Mouse (Mus musculus): ENCODE measurements around the gene Arl5c. TPM values are rescaled to one million over a fixed set of nuclear protein-coding genes. Genes with fewer than 3 reads are reported as not detected.

Arl5c gene
- polyA plus RNA-seq, 1 experiment = 2.0 TPM

GRCm38 (mm10) chr11:97998898-97999608 lies 3.1 kb upstream of the Arl5c start:
- no peak for DNase-seq
- Histone ChIP-seq H3K4me1 (ENCODE audit: control insufficient read depth, insufficient read depth, low read length) (no peaks in the 10 kb centered on the region; the same call in 1 of the 2 replicates), H3K27ac (ENCODE audit: insufficient read depth, low read length) (no peak overlapping the region), H3K4me3 (replicated peaks; ENCODE audit: insufficient read depth, low read depth, low read length) (no peak overlapping the region), H3K27me3 (ENCODE audit: control insufficient read depth, insufficient read depth, low read length) (no peaks in the 10 kb centered on the region)
- 63% methylated on average over 7 of the region's 7 CpGs for WGBS
- no peak for TF ChIP-seq CTCF (IDR thresholded peaks at IDR 0.05; ENCODE audit: borderline replicate concordance, insufficient read depth, low read depth, low read length)
- no peak for TF ChIP-seq POLR2A (IDR thresholded peaks at IDR 0.05; ENCODE audit: borderline replicate concordance, insufficient read depth, low read length)

DNA sequence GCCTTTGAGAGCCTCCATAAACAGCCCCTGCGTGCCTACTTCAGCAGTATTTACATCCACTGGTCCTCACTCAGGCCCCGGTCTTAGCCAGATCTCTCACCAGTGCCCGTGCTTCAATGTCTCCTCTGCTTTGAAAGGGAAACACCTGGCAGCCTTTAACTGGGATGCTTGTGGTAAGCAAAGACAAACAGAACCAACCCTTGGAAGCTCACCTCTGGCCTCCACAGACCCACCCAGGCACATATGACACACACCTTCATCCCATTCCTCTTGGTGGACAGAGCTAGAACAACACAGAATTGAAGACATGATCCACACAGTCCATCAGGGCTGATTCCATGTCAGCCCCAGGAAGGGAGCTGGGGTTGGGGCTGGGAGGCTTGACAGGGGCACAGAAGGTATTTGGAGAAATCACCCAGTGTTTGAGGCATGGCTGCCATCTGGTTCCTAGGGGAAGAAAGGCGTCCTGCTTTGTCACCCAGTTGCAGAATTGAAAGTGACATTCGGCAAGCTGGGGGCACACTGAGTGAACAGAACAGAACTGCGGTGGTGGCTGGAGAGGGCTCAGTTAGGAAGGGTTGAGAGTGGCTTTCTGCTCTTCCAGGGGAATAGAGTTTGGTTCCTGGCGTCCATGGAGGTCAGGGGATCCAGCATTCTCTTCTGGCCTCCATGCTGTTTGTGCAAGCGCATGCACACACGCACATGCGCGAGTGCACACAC lies 2.3 kb upstream of the Arl5c start:
- Histone ChIP-seq H3K27ac (ENCODE audit: insufficient read depth, low read length) (no peak overlapping the region), H3K27me3 (ENCODE audit: control insufficient read depth, insufficient read depth, low read length) (no peaks in the 10 kb centered on the region), H3K4me3 (replicated peaks; ENCODE audit: insufficient read depth, low read depth, low read length) (no peak overlapping the region), H3K4me1 (ENCODE audit: control insufficient read depth, insufficient read depth, low read length) (no peaks in the 10 kb centered on the region; the same call in 1 of the 2 replicates)
- 80% methylated on average over 11 of the region's 11 CpGs for WGBS
- TF ChIP-seq CTCF (IDR thresholded peaks at IDR 0.05; ENCODE audit: borderline replicate concordance, insufficient read depth, low read depth, low read length) (no peak), POLR2A (IDR thresholded peaks at IDR 0.05; ENCODE audit: borderline replicate concordance, insufficient read depth, low read length) (no peak)
- no peak for DNase-seq

- DNase-seq = no peak
- no peaks in the 10 kb centered on the region; the same call in 1 of the 2 replicates for H3K4me1 ChIP-seq (ENCODE audit: control insufficient read depth, insufficient read depth, low read length)
- H3K4me3 ChIP-seq (replicated peaks; ENCODE audit: insufficient read depth, low read depth, low read length) = no peak overlapping the region
- H3K27me3 ChIP-seq (ENCODE audit: control insufficient read depth, insufficient read depth, low read length) = no peaks in the 10 kb centered on the region
- WGBS = 86% methylated on average over 8 of the region's 8 CpGs
- H3K27ac ChIP-seq (ENCODE audit: insufficient read depth, low read length) = no peak overlapping the region
- TF ChIP-seq CTCF (IDR thresholded peaks at IDR 0.05; ENCODE audit: borderline replicate concordance, insufficient read depth, low read depth, low read length) = no peak
Observed at GRCm38 (mm10) chr11:97997387-97997960, 1.5 kb upstream of the Arl5c start.

- WGBS = 84% methylated on average over 1 of the region's 1 CpGs
- TF ChIP-seq POLR2A (IDR thresholded peaks at IDR 0.05; ENCODE audit: borderline replicate concordance, insufficient read depth, low read length) = no peak
- Histone ChIP-seq H3K4me1 (ENCODE audit: control insufficient read depth, insufficient read depth, low read length) (no peaks in the 10 kb centered on the region; the same call in 1 of the 2 replicates), H3K27ac (ENCODE audit: insufficient read depth, low read length) (no peak overlapping the region), H3K27me3 (ENCODE audit: control insufficient read depth, insufficient read depth, low read length) (no peaks in the 10 kb centered on the region), H3K4me3 (replicated peaks; ENCODE audit: insufficient read depth, low read depth, low read length) (no peak overlapping the region)
- DNase-seq = no peak
Observed at GRCm38 (mm10) chr11:97996691-97997090, 710 bp upstream of the Arl5c start.

GRCm38 (mm10) chr11:97994539-97995100 lies 1.4 kb downstream of the Arl5c start:
- 9% methylated on average over 13 of the region's 13 CpGs for WGBS
- peak overlapping the region; percentile 61 for H3K4me3 ChIP-seq (replicated peaks; ENCODE audit: insufficient read depth, low read depth, low read length)
- no peaks in the 10 kb centered on the region for H3K27me3 ChIP-seq (ENCODE audit: control insufficient read depth, insufficient read depth, low read length)
- peak; percentile 66 to 77 for DNase-seq
- no peak for TF ChIP-seq POLR2A (IDR thresholded peaks at IDR 0.05; ENCODE audit: borderline replicate concordance, insufficient read depth, low read length)
- TF ChIP-seq CTCF (IDR thresholded peaks at IDR 0.05; ENCODE audit: borderline replicate concordance, insufficient read depth, low read depth, low read length) = peak; percentile 68
- H3K4me1 ChIP-seq (ENCODE audit: control insufficient read depth, insufficient read depth, low read length) = peaks cover 6% of the 10 kb centered on the region
- no peak overlapping the region for H3K27ac ChIP-seq (ENCODE audit: insufficient read depth, low read length)

DNA sequence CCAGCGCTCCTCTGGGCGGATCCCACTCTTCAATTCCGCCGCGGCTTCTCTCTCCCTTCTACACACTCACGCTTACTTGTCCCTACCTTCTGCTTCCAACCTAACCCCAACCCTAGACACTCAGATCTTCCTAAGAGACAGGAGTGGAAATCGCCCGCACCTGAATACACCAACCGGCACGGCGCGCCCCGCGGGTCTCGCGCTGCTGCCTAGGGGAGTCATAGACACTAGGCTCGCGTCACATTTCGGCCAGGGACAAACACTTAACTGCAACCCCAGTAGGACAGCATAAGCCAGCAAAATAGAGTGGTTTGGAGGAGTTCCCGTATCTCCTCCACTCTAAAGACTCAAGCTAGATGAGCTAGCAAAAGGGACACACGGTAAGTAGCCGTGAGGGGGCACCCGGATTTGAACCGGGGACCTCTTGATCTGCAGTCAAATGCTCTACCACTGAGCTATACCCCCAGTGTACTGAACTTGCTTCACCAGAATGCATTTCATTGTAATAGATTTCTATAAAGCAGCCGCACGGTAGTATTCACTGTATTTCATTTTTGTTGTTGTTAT lies 7.4 kb downstream of the Arl5c start:
- under 1% methylated on average over 26 of the region's 26 CpGs for WGBS
- peak overlapping the region; percentile 69; the same call in 1 of the 2 replicates for H3K27ac ChIP-seq (ENCODE audit: insufficient read depth, low read length)

More for the DNA sequence above, 7.4 kb downstream of the Arl5c start:
- DNase-seq = peak; percentile 88 to 92
- TF ChIP-seq CTCF (IDR thresholded peaks at IDR 0.05; ENCODE audit: borderline replicate concordance, insufficient read depth, low read depth, low read length) = no peak
- TF ChIP-seq POLR2A (IDR thresholded peaks at IDR 0.05; ENCODE audit: borderline replicate concordance, insufficient read depth, low read length) = no peak
- peaks cover 6% of the 10 kb centered on the region; the same call in 1 of the 2 replicates for H3K4me1 ChIP-seq (ENCODE audit: control insufficient read depth, insufficient read depth, low read length)
- H3K27me3 ChIP-seq (ENCODE audit: control insufficient read depth, insufficient read depth, low read length) = no peaks in the 10 kb centered on the region
- peak overlapping the region; percentile 92 for H3K4me3 ChIP-seq (replicated peaks; ENCODE audit: insufficient read depth, low read depth, low read length)

Measured in cerebellum, adult 2 months (tissue).